Mouse (Mus musculus) thymus, adult 2 months (tissue): ENCODE measurements around the gene Slc39a11.

Source experiments
- CTCF ChIP-seq: fragments of 200-500 bp; IDR thresholded peaks from 2 replicates; pipeline ENCODE4 v1.5.1; 2012; ENCODE audit warnings: mild to moderate bottlenecking, control low read depth, low read length, moderate library complexity, borderline replicate concordance; ENCODE audit not compliant: control insufficient read depth, poor library complexity, insufficient read depth; ENCODE audit errors: extremely low read depth
- POLR2A ChIP-seq: fragments of 200-500 bp; IDR thresholded peaks from 2 replicates; pipeline ENCODE4 v1.6.1; 2012; ENCODE audit warnings: mild to moderate bottlenecking, low read length, control low read depth, moderate library complexity; ENCODE audit not compliant: control insufficient read depth, poor library complexity, insufficient read depth; ENCODE audit errors: extremely low read depth

DNA sequence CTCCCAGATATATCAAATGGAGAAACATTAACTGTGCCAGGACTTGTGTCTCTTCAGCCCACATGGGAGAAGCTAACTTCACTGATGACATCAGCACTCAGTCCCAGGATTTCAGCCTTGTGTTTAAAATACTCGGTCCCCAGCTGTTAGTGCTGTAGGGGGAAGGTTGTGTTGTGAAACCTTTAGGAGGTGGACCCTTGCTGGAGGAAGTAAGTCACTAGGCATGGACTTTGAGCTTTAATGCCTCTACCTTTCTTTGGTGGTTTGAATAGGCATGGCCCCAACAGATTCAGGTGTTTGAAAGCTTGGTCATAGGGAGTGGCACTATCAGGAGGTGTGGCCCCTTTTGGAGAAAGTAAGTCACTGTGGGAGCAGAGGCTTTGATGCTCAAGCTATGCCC is 80.9 kb downstream of the Slc39a11 start:
- TF ChIP-seq CTCF, result no peak
- TF ChIP-seq POLR2A, result no peak
